Mouse (Mus musculus): ENCODE measurements at regions not wholly inside any gene's neighbourhood (a gene's known extent, or its start where the extent isn't known, plus 50 kb on each side); places are given as distances from the start of the nearest gene placed in this dataset.

DNA sequence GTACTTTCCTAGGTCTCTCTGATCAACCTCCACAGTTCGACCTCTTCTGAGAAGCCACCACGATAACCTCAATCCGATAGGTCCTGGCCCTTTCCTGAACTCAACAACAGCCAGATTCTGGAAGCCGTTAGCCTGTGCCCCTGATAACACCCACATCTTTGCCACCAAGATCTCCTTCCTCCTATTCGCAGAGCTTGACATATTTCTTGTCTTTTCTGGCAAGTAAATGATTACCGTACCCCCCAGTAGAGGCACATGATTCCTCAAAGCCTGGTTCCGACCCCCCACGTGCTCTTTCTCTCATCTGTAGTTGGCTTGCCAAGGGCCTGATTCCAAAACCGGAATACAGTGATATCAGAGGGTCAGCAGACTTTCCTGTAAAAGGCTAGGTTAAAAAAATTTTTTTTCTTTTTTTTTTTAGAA is 96.9 kb downstream of the 1700020N01Rik start:
- Histone ChIP-seq H3K36me3 (ENCODE audit: control insufficient read depth, insufficient read depth, low read length) (no peaks in the 10 kb centered on the region), H3K27ac (ENCODE audit: control insufficient read depth, insufficient read depth, low read length) (no peak overlapping the region), H3K4me1 (replicated peaks; ENCODE audit: control insufficient read depth, insufficient read depth, low read length) (0 out of 2 replicates have a peak, but pooled peaks cover 4% of the 10 kb centered on the region), H3K4me3 (ENCODE audit: control insufficient read depth, insufficient read depth, low read length) (no peak overlapping the region), H3K27me3 (ENCODE audit: control insufficient read depth, insufficient read depth, low read length) (no peaks in the 10 kb centered on the region)
- WGBS: 60% methylated on average over 9 of the region's 9 CpGs
- DNase-seq: peak; percentile 21
- TF ChIP-seq CTCF (IDR thresholded peaks at IDR 0.05; ENCODE audit: borderline replicate concordance, control insufficient read depth, extremely low read depth, insufficient read depth, low read length, poor library complexity): no peak
- no peak for TF ChIP-seq POLR2A (IDR thresholded peaks at IDR 0.05; ENCODE audit: control insufficient read depth, extremely low read depth, insufficient read depth, low read length, poor library complexity)

GRCm38 (mm10) chr10:21695185-21695584 is 102.2 kb downstream of the 1700020N01Rik start:
- no peak for DNase-seq
- WGBS: 18% methylated on average over 5 of the region's 5 CpGs
- no peak for TF ChIP-seq CTCF (IDR thresholded peaks at IDR 0.05; ENCODE audit: borderline replicate concordance, control insufficient read depth, extremely low read depth, insufficient read depth, low read length, poor library complexity)
- no peak for TF ChIP-seq POLR2A (IDR thresholded peaks at IDR 0.05; ENCODE audit: control insufficient read depth, extremely low read depth, insufficient read depth, low read length, poor library complexity)
- no peaks in the 10 kb centered on the region for H3K27me3 ChIP-seq (ENCODE audit: control insufficient read depth, insufficient read depth, low read length)
- no peaks in the 10 kb centered on the region for H3K4me1 ChIP-seq (replicated peaks; ENCODE audit: control insufficient read depth, insufficient read depth, low read length)
- no peak overlapping the region for H3K4me3 ChIP-seq (ENCODE audit: control insufficient read depth, insufficient read depth, low read length)
- no peaks in the 10 kb centered on the region for H3K36me3 ChIP-seq (ENCODE audit: control insufficient read depth, insufficient read depth, low read length)
- H3K27ac ChIP-seq (ENCODE audit: control insufficient read depth, insufficient read depth, low read length): no peak overlapping the region

DNA sequence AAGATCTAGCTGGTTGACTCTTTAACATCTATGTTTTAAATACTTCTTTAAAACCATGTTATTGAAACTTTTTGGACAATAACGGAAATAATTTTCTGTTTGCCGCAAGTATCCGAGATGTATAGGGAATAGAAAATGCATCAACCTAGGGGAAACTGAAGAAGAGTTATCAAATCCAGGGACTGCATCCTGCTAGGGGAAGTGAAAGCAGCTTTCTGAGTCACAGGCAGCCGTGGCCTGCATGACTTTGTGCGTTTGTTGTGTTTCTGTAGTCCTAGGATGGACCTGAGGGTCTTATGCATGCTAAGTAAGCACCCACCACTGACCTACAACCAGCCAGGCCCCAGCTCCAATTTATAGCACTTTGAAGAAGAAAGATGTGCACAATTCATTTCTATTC is 103.7 kb downstream of the 1700020N01Rik start:
- H3K27me3 ChIP-seq (ENCODE audit: control insufficient read depth, insufficient read depth, low read length): no peaks in the 10 kb centered on the region
- DNase-seq: no peak
- no peaks in the 10 kb centered on the region for H3K4me1 ChIP-seq (replicated peaks; ENCODE audit: control insufficient read depth, insufficient read depth, low read length)
- no peak overlapping the region for H3K4me3 ChIP-seq (ENCODE audit: control insufficient read depth, insufficient read depth, low read length)
- no peak overlapping the region for H3K27ac ChIP-seq (ENCODE audit: control insufficient read depth, insufficient read depth, low read length)
- 84% methylated on average over 5 of the region's 5 CpGs for WGBS
- no peaks in the 10 kb centered on the region for H3K36me3 ChIP-seq (ENCODE audit: control insufficient read depth, insufficient read depth, low read length)
- TF ChIP-seq POLR2A (IDR thresholded peaks at IDR 0.05; ENCODE audit: control insufficient read depth, extremely low read depth, insufficient read depth, low read length, poor library complexity) (no peak), CTCF (IDR thresholded peaks at IDR 0.05; ENCODE audit: borderline replicate concordance, control insufficient read depth, extremely low read depth, insufficient read depth, low read length, poor library complexity) (no peak)

DNA sequence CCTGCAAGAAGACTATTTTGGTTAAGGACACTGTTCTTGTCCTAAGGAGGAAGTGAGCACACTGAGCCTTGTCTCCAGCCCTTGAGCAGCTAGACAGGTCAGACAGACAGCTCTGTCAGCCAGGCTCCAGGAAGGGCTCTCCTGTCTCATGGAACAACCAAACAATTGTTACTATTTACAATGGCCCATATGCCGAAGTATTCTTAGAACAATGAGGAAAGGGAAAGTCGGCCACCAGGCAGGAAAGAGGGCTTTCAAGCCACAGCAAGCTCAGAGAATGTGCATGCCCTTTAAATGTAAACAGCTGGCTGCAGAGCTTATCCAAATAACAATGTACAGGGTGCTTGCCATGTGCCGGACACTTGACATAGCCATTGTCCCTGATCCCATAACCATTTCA is 108.6 kb downstream of the 1700020N01Rik start:
- no peak overlapping the region for H3K4me3 ChIP-seq (ENCODE audit: control insufficient read depth, insufficient read depth, low read length)
- H3K27ac ChIP-seq (ENCODE audit: control insufficient read depth, insufficient read depth, low read length): no peak overlapping the region
- 61% methylated on average over 3 of the region's 3 CpGs for WGBS

DNA sequence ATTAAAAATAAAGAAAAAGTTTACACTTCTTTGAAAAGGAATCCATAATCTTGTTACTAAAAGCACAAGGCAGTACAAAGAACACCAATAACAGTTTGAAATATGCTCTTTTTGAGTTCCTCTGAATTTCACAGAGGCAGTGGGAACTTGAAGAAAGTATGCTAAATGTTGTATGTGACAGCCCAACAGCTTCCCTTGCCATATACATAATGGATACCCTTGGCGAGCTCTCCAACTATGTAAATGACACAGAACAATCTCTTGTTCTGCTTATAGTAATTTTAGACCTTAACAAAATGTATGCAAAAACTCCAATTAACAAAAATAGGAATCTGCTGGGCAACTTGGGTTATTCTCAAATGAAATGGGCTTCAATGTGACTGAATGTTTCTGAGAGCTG is 109.2 kb downstream of the 1700020N01Rik start:
- Histone ChIP-seq H3K4me1 (replicated peaks; ENCODE audit: control insufficient read depth, insufficient read depth, low read length) (no peaks in the 10 kb centered on the region), H3K27ac (ENCODE audit: control insufficient read depth, insufficient read depth, low read length) (no peak overlapping the region), H3K27me3 (ENCODE audit: control insufficient read depth, insufficient read depth, low read length) (no peaks in the 10 kb centered on the region), H3K36me3 (ENCODE audit: control insufficient read depth, insufficient read depth, low read length) (no peaks in the 10 kb centered on the region), H3K4me3 (ENCODE audit: control insufficient read depth, insufficient read depth, low read length) (no peak overlapping the region)
- no peak for TF ChIP-seq POLR2A (IDR thresholded peaks at IDR 0.05; ENCODE audit: control insufficient read depth, extremely low read depth, insufficient read depth, low read length, poor library complexity)
- 90% methylated on average over 1 of the region's 1 CpGs for WGBS
- no peak for DNase-seq

More for the DNA sequence above, 108.6 kb downstream of the 1700020N01Rik start:
- TF ChIP-seq CTCF (IDR thresholded peaks at IDR 0.05; ENCODE audit: borderline replicate concordance, control insufficient read depth, extremely low read depth, insufficient read depth, low read length, poor library complexity): no peak
- TF ChIP-seq POLR2A (IDR thresholded peaks at IDR 0.05; ENCODE audit: control insufficient read depth, extremely low read depth, insufficient read depth, low read length, poor library complexity): no peak
- DNase-seq: no peak
- H3K4me1 ChIP-seq (replicated peaks; ENCODE audit: control insufficient read depth, insufficient read depth, low read length): no peaks in the 10 kb centered on the region
- H3K36me3 ChIP-seq (ENCODE audit: control insufficient read depth, insufficient read depth, low read length): no peaks in the 10 kb centered on the region
- H3K27me3 ChIP-seq (ENCODE audit: control insufficient read depth, insufficient read depth, low read length): no peaks in the 10 kb centered on the region

DNA sequence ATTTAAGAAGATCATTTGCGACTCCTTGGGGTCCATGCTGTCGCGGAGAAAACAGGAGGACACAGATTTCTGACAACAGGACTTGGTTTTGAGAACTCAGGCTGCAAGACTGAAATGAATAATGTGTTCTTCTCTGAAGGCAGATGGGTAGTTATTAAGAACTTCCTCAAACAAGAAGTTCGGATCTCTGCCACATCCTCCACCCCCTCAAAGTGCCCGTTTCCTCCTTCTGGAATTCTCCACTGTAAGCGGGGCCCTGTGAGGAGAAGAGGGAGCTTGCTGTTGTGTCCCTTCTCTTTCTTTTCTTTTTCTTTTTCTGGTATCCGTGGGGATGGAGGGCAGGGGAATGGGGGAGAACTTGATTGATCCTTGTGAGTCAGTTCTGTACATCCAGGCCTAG is 118.9 kb downstream of the 1700020N01Rik start:
- no peak overlapping the region for H3K4me3 ChIP-seq (ENCODE audit: control insufficient read depth, insufficient read depth, low read length)
- no peak overlapping the region for H3K27ac ChIP-seq (ENCODE audit: control insufficient read depth, insufficient read depth, low read length)
- TF ChIP-seq CTCF (IDR thresholded peaks at IDR 0.05; ENCODE audit: borderline replicate concordance, control insufficient read depth, extremely low read depth, insufficient read depth, low read length, poor library complexity): no peak
- TF ChIP-seq POLR2A (IDR thresholded peaks at IDR 0.05; ENCODE audit: control insufficient read depth, extremely low read depth, insufficient read depth, low read length, poor library complexity): no peak
- 81% methylated on average over 7 of the region's 7 CpGs for WGBS
- no peak for DNase-seq
- H3K27me3 ChIP-seq (ENCODE audit: control insufficient read depth, insufficient read depth, low read length): no peaks in the 10 kb centered on the region
- H3K36me3 ChIP-seq (ENCODE audit: control insufficient read depth, insufficient read depth, low read length): no peaks in the 10 kb centered on the region
- no peaks in the 10 kb centered on the region for H3K4me1 ChIP-seq (replicated peaks; ENCODE audit: control insufficient read depth, insufficient read depth, low read length)

- TF ChIP-seq CTCF (IDR thresholded peaks at IDR 0.05; ENCODE audit: borderline replicate concordance, control insufficient read depth, extremely low read depth, insufficient read depth, low read length, poor library complexity): no peak
- TF ChIP-seq POLR2A (IDR thresholded peaks at IDR 0.05; ENCODE audit: control insufficient read depth, extremely low read depth, insufficient read depth, low read length, poor library complexity): no peak
- Histone ChIP-seq H3K4me1 (replicated peaks; ENCODE audit: control insufficient read depth, insufficient read depth, low read length) (no peaks in the 10 kb centered on the region), H3K4me3 (ENCODE audit: control insufficient read depth, insufficient read depth, low read length) (no peak overlapping the region), H3K27me3 (ENCODE audit: control insufficient read depth, insufficient read depth, low read length) (no peaks in the 10 kb centered on the region), H3K36me3 (ENCODE audit: control insufficient read depth, insufficient read depth, low read length) (no peaks in the 10 kb centered on the region), H3K27ac (ENCODE audit: control insufficient read depth, insufficient read depth, low read length) (no peak overlapping the region)
- 87% methylated on average over 3 of the region's 3 CpGs for WGBS
- no peak for DNase-seq
Measured at GRCm38 (mm10) chr10:21712828-21713227, 119.9 kb downstream of the 1700020N01Rik start.

All from thymus, adult 2 months (tissue).